Mouse (Mus musculus) thymus, postnatal 14 days (tissue): Measurements from ENCODE around the gene Mapk9.
A peak's percentile ranks its signal among the peaks of the same experiment; 100 is the strongest.

Experiments used
- DNase-seq: peaks from one replicate; pipeline ENCODE4 v3.0.0; 2021

Gene Mapk9

DNA sequence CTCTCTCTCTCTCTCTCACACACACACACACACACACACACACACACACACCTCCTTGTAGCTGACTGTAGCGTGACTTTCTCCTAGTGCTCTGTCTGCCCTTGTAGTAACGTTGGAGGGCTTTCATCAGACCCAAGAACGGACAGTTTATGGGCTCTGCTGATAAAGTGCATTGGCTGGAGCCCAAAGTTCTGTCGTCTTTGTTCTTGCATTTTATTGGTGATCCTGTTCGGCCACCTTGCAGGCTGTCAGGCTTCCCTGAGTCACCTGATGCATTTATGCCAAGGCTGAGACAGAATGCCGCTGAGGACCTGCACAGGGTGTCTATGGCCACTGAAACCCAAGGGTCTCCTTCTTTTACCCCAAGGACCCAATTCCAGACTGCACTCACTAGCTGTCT is 53.5 kb downstream of the Mapk9 start:
- no peak for DNase-seq

- no peak for DNase-seq
Measured at GRCm38 (mm10) chr11:49900962-49901658, 54.6 kb downstream of the Mapk9 start.

GRCm38 (mm10) chr11:49901659-49902458 is 55.3 kb downstream of the Mapk9 start, which contains the start of gene Rasgef1c:
TSS of gene Rasgef1c (plus strand) at chr11:49901835.
- peak; percentile 66 for DNase-seq

DNA sequence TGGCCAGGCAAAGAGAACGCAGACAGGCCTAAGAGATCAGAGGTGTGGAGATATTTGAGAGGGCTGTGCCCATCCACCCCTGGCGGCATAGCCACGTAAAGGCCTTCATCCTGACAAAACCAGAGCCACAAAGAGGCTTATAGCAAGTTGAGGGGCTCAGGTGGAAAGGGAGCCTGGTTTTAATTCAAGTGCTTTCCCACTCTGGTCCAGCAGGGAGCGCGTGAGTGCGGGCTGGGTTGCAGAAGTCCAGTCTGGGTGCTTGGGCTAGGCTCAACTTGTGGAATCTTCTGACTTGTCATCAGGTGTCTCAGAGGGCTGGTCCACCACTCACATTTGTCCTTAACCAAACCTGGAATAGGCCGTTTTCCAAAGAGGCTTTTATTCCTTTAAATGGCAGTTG is 56.8 kb downstream of the Mapk9 start:
- peak; percentile 69 for DNase-seq

- no peak for DNase-seq
Measured at GRCm38 (mm10) chr11:49918521-49919180, 72.1 kb downstream of the Mapk9 start.

- DNase-seq, result no peak
Measured at GRCm38 (mm10) chr11:49919304-49919703, 72.8 kb downstream of the Mapk9 start.

DNA sequence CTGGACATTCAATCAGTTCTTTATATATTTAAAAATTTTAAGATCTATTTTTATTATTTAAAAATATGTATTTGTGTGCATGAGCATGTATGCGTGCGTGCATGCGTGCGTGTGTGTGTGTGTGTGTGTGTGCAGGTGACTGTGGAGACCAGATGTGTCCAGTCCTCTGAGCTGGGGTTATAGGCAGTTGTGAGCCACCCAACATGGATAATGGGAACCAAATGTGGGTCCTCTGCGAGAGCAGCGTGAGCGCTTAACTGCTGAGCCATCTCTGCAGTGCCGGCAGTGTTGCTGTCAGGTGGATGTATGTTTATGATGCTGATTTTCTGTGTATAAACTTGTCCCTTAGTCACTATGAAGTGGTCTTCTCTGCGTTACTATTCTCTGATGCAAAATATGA is 77.0 kb downstream of the Mapk9 start:
- DNase-seq, result no peak

DNA sequence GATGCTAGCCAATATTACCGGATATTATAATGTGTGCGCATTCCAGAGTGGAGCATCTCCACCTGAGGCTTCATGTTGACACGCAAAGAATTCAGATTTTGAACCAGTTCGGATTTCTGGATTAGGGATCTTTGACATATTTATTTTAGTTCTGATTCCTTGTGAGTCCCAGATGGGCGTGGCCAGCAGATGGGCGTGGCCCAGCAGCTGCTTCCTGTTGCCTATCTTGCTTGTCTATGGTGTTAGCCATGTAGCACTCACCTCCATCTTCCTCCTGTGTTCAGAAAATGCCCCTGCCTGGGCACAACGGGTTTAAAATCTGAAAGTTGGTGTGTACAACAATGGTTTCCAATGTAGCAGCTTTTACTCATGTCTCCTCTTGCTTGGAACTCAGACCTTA is 79.6 kb downstream of the Mapk9 start:
- DNase-seq, result no peak

DNA sequence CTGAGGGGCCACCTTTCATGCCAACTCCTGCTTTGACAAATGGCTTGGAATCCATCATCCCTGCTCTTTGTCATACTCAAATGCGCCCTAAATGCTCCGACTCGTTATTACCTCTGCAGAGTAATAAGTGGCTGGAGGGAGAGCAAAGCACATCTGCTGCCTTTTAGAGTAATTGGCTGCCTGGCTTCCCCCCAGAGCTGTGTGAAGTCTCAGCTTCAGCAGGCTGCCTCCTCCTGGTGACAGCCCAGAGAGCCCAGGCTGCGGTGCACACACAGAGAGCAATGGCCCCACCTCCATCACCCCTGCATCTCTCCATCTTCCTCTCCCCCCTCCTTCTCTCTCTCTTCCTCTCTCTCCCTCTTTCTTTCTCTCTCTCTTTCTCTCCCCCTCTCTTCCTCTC is 80.6 kb downstream of the Mapk9 start:
- DNase-seq, result no peak

GRCm38 (mm10) chr11:49927670-49928069 is 81.1 kb downstream of the Mapk9 start:
- no peak for DNase-seq

GRCm38 (mm10) chr11:49931037-49931625 is 84.6 kb downstream of the Mapk9 start:
- DNase-seq, result no peak

DNA sequence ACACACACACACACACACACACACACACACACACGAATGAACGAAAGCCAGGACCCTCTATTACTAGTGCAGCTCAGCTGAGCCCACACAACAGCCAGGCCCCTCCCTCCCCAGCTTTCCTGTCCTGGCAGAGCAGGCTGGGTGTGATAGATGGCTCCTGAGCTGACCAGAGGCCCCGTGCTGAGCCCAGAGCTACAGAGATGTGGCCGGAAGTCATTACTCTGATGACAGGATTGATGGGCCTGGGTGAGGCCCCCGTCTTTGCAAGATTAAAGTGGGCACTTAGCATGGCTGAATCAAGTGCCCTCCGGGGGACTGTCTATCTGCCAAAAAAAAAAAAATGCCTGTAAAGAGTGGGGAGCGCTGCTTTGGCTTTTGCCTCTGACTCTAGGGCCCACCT is 85.3 kb downstream of the Mapk9 start:
- DNase-seq, result no peak

DNA sequence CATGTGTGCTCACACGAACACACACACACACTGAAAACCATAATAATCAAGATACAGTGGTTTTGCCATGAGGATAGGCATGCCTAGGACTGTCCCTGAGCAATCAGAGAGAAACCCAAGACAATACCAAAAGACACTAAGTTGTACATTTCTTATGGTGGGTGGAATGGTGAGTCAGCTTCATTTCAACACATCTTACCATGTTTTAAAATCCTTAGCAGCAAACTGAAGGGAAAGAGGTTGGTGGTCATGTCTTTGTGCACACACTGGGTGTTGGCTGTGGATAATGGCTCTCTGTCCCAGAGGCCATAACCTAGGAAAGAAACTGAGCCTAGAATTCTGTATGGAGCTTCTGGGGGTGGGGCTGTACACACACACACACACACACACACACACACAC is 87.3 kb downstream of the Mapk9 start:
- no peak for DNase-seq

DNA sequence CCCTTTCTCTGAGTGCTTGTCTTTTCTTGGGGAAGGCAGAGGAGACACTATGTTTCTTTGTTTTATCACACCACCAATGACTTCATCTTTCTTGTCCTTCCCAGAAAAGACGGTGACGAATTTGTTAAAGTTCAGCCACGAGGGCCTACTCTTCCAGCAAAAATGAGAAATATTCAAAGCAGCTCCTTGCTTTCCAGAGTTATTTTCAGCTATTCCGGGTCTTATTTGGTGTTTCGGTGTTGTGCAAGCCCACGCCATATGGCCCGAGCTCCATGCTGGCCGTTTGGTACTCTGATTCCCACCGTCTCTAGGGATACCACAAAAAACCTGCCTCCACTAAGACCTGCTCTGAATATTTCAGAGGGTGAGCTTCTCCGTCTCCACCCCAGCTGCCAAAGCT is 87.8 kb downstream of the Mapk9 start:
- no peak for DNase-seq
